13 mouse cellular contexts compared by ENCODE assay signal in genomic region chr1:133613817-133614216, GRCm38 (mm10). TPM values are rescaled to one million over a fixed set of nuclear protein-coding genes. Genes with fewer than 3 reads are reported as not detected.
A peak's percentile ranks its signal among the peaks of the same experiment; 100 is the strongest.
DNase-seq lines count a peak whose midpoint lies in the region; ATAC-seq and TF ChIP-seq lines count a peak whose summit lies in the region.
"Had no signal": no experiment of that assay in that cellular context is flagged by ENCODE, and none has a peak within 500 bp of the region (broad histone marks: within the 10 kb centered on the region; RNA-seq: fewer than 3 reads in every experiment).

No protein-coding gene starts in this region.

- H3K27me3 ChIP-seq in kidney, embryonic 14.5 days (ENCODE audit: control insufficient read depth, insufficient read depth, low read length), result no peaks in the 10 kb centered on the region
- H3K27me3 ChIP-seq in midbrain, embryonic 16.5 days (ENCODE audit: control insufficient read depth, insufficient read depth, low read depth, low read length), result no peaks in the 10 kb centered on the region
- H3K27me3 ChIP-seq: heart, embryonic 13.5 days; lung, embryonic 15.5 days; neural tube, embryonic 12.5 days had no signal

- DNase-seq in kidney, adult 9 months, result peak; percentile 30
- DNase-seq in A20 (ENCODE audit: low read depth, low spot score) (peak; percentile 64), ES-E14 (ENCODE audit: low read depth, low spot score) (peak; percentile 31)
- no peak for DNase-seq in ovary, adult 18-20 months (ENCODE audit: low spot score)
- no peak for DNase-seq in cerebellum, adult 11 months
- DNase-seq: kidney, adult 18-20 months had no signal

- H3K36me3 ChIP-seq in kidney, embryonic 14.5 days (ENCODE audit: control insufficient read depth, insufficient read depth, low read length), result peaks cover 16% of the 10 kb centered on the region
- H3K36me3 ChIP-seq in ES-E14 (ENCODE audit: control insufficient read depth, insufficient read depth, low read length, poor library complexity, severe bottlenecking), result 0 out of 2 replicates have a peak, but pooled peaks cover 2% of the 10 kb centered on the region
- H3K36me3 ChIP-seq in midbrain, embryonic 16.5 days (ENCODE audit: control insufficient read depth, insufficient read depth, low read length), result peaks cover 4% of the 10 kb centered on the region

- H3K9me3 ChIP-seq in kidney, embryonic 14.5 days (ENCODE audit: control insufficient read depth, low read length), result no peaks in the 10 kb centered on the region
- H3K9me3 ChIP-seq in ES-E14 (ENCODE audit: control insufficient read depth, insufficient read depth, low read depth, low read length), result no peaks in the 10 kb centered on the region
- H3K9me3 ChIP-seq in midbrain, embryonic 16.5 days (replicated peaks; ENCODE audit: control insufficient read depth, low read length, poor library complexity, severe bottlenecking), result no peaks in the 10 kb centered on the region
- H3K9me3 ChIP-seq: forebrain, embryonic 10.5 days; heart, embryonic 13.5 days; lung, embryonic 15.5 days; neural tube, embryonic 12.5 days had no signal

- H3K27ac ChIP-seq in kidney, embryonic 14.5 days (ENCODE audit: low read depth, low read length), result no peak overlapping the region
- no peak overlapping the region for H3K27ac ChIP-seq in ES-E14 (ENCODE audit: insufficient read depth, low read depth, low read length, poor library complexity, severe bottlenecking)
- H3K27ac ChIP-seq in midbrain, embryonic 16.5 days (ENCODE audit: low read length), result no peak overlapping the region
- H3K27ac ChIP-seq: forebrain, embryonic 10.5 days; heart, embryonic 13.5 days; lung, embryonic 15.5 days; neural tube, embryonic 12.5 days had no signal

- H3K4me3 ChIP-seq in kidney, embryonic 14.5 days (ENCODE audit: low read length), result no peak overlapping the region
- H3K4me3 ChIP-seq in ES-E14 (ENCODE audit: insufficient read depth in 1 of 2, low read depth in 1 of 2, low read length in 2 of 2, poor library complexity in 1 of 2, severe bottlenecking in 1 of 2), result no peak overlapping the region
- no peak overlapping the region for H3K4me3 ChIP-seq in midbrain, embryonic 16.5 days (ENCODE audit: low read depth, low read length)
- H3K4me3 ChIP-seq: forebrain, embryonic 10.5 days; heart, embryonic 13.5 days; lung, embryonic 15.5 days; neural tube, embryonic 12.5 days had no signal

- H3K4me2 ChIP-seq in kidney, embryonic 14.5 days (replicated peaks; ENCODE audit: low read depth, low read length), result no peak overlapping the region
- no peak overlapping the region for H3K4me2 ChIP-seq in midbrain, embryonic 16.5 days (ENCODE audit: low read length)
- H3K4me2 ChIP-seq: heart, embryonic 13.5 days; lung, embryonic 15.5 days; neural tube, embryonic 12.5 days had no signal

- in situ Hi-C loops in ES-E14 (cut with MboI; ENCODE audit: low sequenced_read_pairs in 2 of 2, unreplicated experiment in 2 of 2), result loop anchor here (25.0 kb wide), 2 partner anchors 227 to 452 kb away; partner anchors contain the start of gene Plekha6 (in 1 of the 2)

- H3K9ac ChIP-seq in kidney, embryonic 14.5 days (ENCODE audit: low read depth, low read length), result no peak overlapping the region
- H3K9ac ChIP-seq in ES-E14 (ENCODE audit: insufficient read depth, low read depth, low read length, poor library complexity, severe bottlenecking), result no peak overlapping the region
- H3K9ac ChIP-seq in midbrain, embryonic 16.5 days (ENCODE audit: low read depth, low read length), result no peak overlapping the region
- H3K9ac ChIP-seq: heart, embryonic 13.5 days; lung, embryonic 15.5 days; neural tube, embryonic 12.5 days had no signal

- 78% methylated on average over 3 of the region's 3 CpGs for WGBS in kidney, embryonic 14.5 days
- 79% methylated on average over 3 of the region's 3 CpGs for WGBS in midbrain, embryonic 16.5 days

- no peak for ATAC-seq in kidney, embryonic 14.5 days (ENCODE audit: low FRiP score, low TSS enrichment)
- ATAC-seq in granulocyte monocyte progenitor cell, adult 5-6 weeks (replicated peaks; ENCODE audit: poor library complexity, severe bottlenecking), result peak; percentile 33
- no peak for ATAC-seq in midbrain, embryonic 16.5 days

- H3K4me1 ChIP-seq in kidney, embryonic 14.5 days (ENCODE audit: control insufficient read depth, insufficient read depth, low read length), result no peaks in the 10 kb centered on the region; the same call in 1 of the 2 replicates
- peaks cover 0 to 2% of the 10 kb centered on the region in 2 experiments; a peak in 1 of 4 replicates for H3K4me1 ChIP-seq in ES-E14 (ENCODE audit: control insufficient read depth in 2 of 2, insufficient read depth in 2 of 2, low read length in 2 of 2, poor library complexity in 1 of 2)
- H3K4me1 ChIP-seq in midbrain, embryonic 16.5 days (ENCODE audit: control insufficient read depth, insufficient read depth, low read length), result peaks cover 5% of the 10 kb centered on the region

TF ChIP-seq in ES-E14, 5 proteins besides CTCF, POLR2A, EP300 and RAD21:
- TF ChIP-seq ZNF384 (IDR thresholded peaks at IDR 0.05; ENCODE audit: low read depth, low read length) (no peak), CHD2 (IDR thresholded peaks at IDR 0.05; ENCODE audit: low read depth, low read length) (no peak), HCFC1 (IDR thresholded peaks at IDR 0.05; ENCODE audit: borderline replicate concordance, insufficient read depth, low read length) (no peak)

RNA-seq across cellular contexts. Expression of gene Snrpe, which starts 3.7 kb away (rescaled TPM):
- polyA plus RNA-seq in kidney, embryonic 14.5 days (2014; fragmentation: Nextera tagmentation; extraction: Ambion mirVana), result 818 and 1,095 TPM in 2 replicates
- total RNA-seq in ES-E14 (2012; rRNA removed), result 443 and 576 TPM in 2 replicates
- total RNA-seq in granulocyte monocyte progenitor cell, adult 5-6 weeks (2014; fragmentation: Nextera tagmentation), result 594 and 635 TPM in 2 replicates
- total RNA-seq in granulocyte monocyte progenitor cell, adult 5-6 weeks (2017), result 399 and 577 TPM in 2 replicates
- 354 and 378 TPM in 2 replicates for polyA plus RNA-seq in midbrain, embryonic 16.5 days (2015; fragmentation: Nextera tagmentation; extraction: Ambion mirVana)

RNA-seq across cellular contexts. Expression of gene Zbed6, which starts 46.9 kb away (rescaled TPM):
- polyA plus RNA-seq in kidney, embryonic 14.5 days (2014; fragmentation: Nextera tagmentation; extraction: Ambion mirVana), result 0.51 TPM in 1 of 2 replicates, not detected in the other
- total RNA-seq in ES-E14 (2012; rRNA removed), result 16.7 and 22.1 TPM in 2 replicates
- 15.9 and 23.1 TPM in 2 replicates for total RNA-seq in granulocyte monocyte progenitor cell, adult 5-6 weeks (2014; fragmentation: Nextera tagmentation)
- total RNA-seq in granulocyte monocyte progenitor cell, adult 5-6 weeks (2017), result 14.5 and 16.3 TPM in 2 replicates
- polyA plus RNA-seq in midbrain, embryonic 16.5 days (2015; fragmentation: Nextera tagmentation; extraction: Ambion mirVana), result not detected in 2 replicates
- polyA plus RNA-seq: forebrain, embryonic 10.5 days; heart, embryonic 13.5 days; lung, embryonic 15.5 days; neural tube, embryonic 12.5 days had no signal

RNA-seq across cellular contexts. Expression of gene Gm38394, which starts 47.3 kb away (rescaled TPM):
- 6.5 and 11.4 TPM in 2 replicates for polyA plus RNA-seq in kidney, embryonic 14.5 days (2014; fragmentation: Nextera tagmentation; extraction: Ambion mirVana)
- 5.9 and 8.7 TPM in 2 replicates for total RNA-seq in ES-E14 (2012; rRNA removed)
- 9.5 and 14.2 TPM in 2 replicates for total RNA-seq in granulocyte monocyte progenitor cell, adult 5-6 weeks (2014; fragmentation: Nextera tagmentation)
- total RNA-seq in granulocyte monocyte progenitor cell, adult 5-6 weeks (2017), result 6.6 and 9.2 TPM in 2 replicates
- polyA plus RNA-seq in midbrain, embryonic 16.5 days (2015; fragmentation: Nextera tagmentation; extraction: Ambion mirVana), result 2.3 and 3.1 TPM in 2 replicates

Comparison
In these comparisons a context has a peak if more than half of its experiments do, and no peak if none do; other contexts are left out.
1. DNase-seq: peak in kidney, adult 9 months (single experiment), A20 (single experiment) and ES-E14 (single experiment); none in ovary, adult 18-20 months (single experiment) and cerebellum, adult 11 months (single experiment).